Mouse (Mus musculus) pancreas, adult 10 weeks (tissue): Measurements from ENCODE around the gene Map4k5. TPM values are rescaled to one million over a fixed set of nuclear protein-coding genes. Genes with fewer than 3 reads are reported as not detected.

ENCODE experiments used
- polyA plus RNA-seq: library from polyadenylated mRNA; stranded (reverse); fragments of 350-450 nt; fragmentation: Illumina TruSeq; extraction: RNeasy Lipid Tissue Mini Kit (QIAGEN cat#74804); gene quantifications from one replicate; pipeline ENCODE4 v1.2.3, GENCODE M21; 2015; ENCODE audit warnings: low read depth, low replicate concordance; ENCODE audit not compliant: insufficient read depth

The Map4k5 gene
- polyA plus RNA-seq = 6.8 TPM

GRCm38 (mm10) chr12:69892371-69893251 lies at the start of gene Map4k5, which contains the start of gene Atl1:
Map4k5 (minus strand) TSS chr12:69893200.
Atl1 (plus strand) TSS chr12:69892614.

GRCm38 (mm10) chr12:69790530-69791505 lies 102.2 kb downstream of the Map4k5 start, which contains the start of gene Cdkl1:
Cdkl1 (minus strand) TSS chr12:69791267.

Other genes with a start within 250 kb of the Map4k5 start
- gene Sos2, start 211.3 kb downstream of the Map4k5 start, polyA plus RNA-seq = 8.7 TPM
- 3.5 TPM for gene L2hgdh, start 168.3 kb downstream of the Map4k5 start, polyA plus RNA-seq
- 4.8 TPM for gene Atp5s, start 168.2 kb downstream of the Map4k5 start, polyA plus RNA-seq
- 0.65 TPM for gene Cdkl1, start 101.9 kb downstream of the Map4k5 start, polyA plus RNA-seq
- gene Atl1, start 586 bp downstream of the Map4k5 start, polyA plus RNA-seq = 0.72 TPM
- gene Sav1, start 93.8 kb upstream of the Map4k5 start, polyA plus RNA-seq = 9.3 TPM
- gene Nin, start 220.5 kb upstream of the Map4k5 start, polyA plus RNA-seq = 1.6 TPM